Mouse (Mus musculus): ENCODE data around the gene Hnrnpa2b1. TPM values are rescaled to one million over a fixed set of nuclear protein-coding genes. Genes with fewer than 3 reads are reported as not detected.
A peak's percentile ranks its signal among the peaks of the same experiment; 100 is the strongest.
"Not testable (repeated sequence)": the region's sequence is repeated elsewhere in the genome, so short reads cannot be mapped to it uniquely, and the experiment has no call there.

The Hnrnpa2b1 gene
- polyA plus RNA-seq, 1 experiment from 2014 or later, result 966 TPM

- H3K36me3 ChIP-seq, result peaks cover 25% of the 10 kb centered on the region
- no peak overlapping the region for H3K4me3 ChIP-seq (replicated peaks)
- ATAC-seq (ENCODE audit: low read depth) (no peak), DNase-seq (no peak)
- no peaks in the 10 kb centered on the region for H3K9me3 ChIP-seq (replicated peaks)
- H3K27me3 ChIP-seq, result no peaks in the 10 kb centered on the region
- no peak overlapping the region for H3K4me2 ChIP-seq
- 0 out of 2 replicates have a peak overlapping the region, but pooled peaks have one; percentile 0 for H3K27ac ChIP-seq
- H3K9ac ChIP-seq, result no peak overlapping the region
- H3K4me1 ChIP-seq (replicated peaks), result peaks cover 10% of the 10 kb centered on the region
- WGBS (ENCODE audit: insufficient replicate concordance), result 10% methylated on average over 7 of the region's 7 CpGs
Measured at GRCm38 (mm10) chr6:51486076-51486710, 16.5 kb upstream of the Hnrnpa2b1 start.

- Histone ChIP-seq H3K36me3 (peaks cover 30% of the 10 kb centered on the region), H3K27ac (no peak overlapping the region), H3K9me3 (replicated peaks) (no peaks in the 10 kb centered on the region), H3K27me3 (no peaks in the 10 kb centered on the region), H3K4me3 (replicated peaks) (no peak overlapping the region), H3K4me1 (replicated peaks) (peaks cover 10% of the 10 kb centered on the region), H3K9ac (no peak overlapping the region), H3K4me2 (no peak overlapping the region)
- DNase-seq (no peak), ATAC-seq (ENCODE audit: low read depth) (no peak)
- 27% methylated on average over 2 of the region's 2 CpGs for WGBS (ENCODE audit: insufficient replicate concordance)
Measured at GRCm38 (mm10) chr6:51485646-51486045, 16.0 kb upstream of the Hnrnpa2b1 start.

- not testable (repeated sequence) for H3K9me3 ChIP-seq (replicated peaks); H3K4me1 ChIP-seq (replicated peaks); H3K27ac ChIP-seq; H3K4me3 ChIP-seq (replicated peaks); ATAC-seq (ENCODE audit: low read depth); DNase-seq; H3K27me3 ChIP-seq; H3K9ac ChIP-seq; H3K4me2 ChIP-seq
- 83% methylated on average over 8 of the region's 8 CpGs for WGBS (ENCODE audit: insufficient replicate concordance)
- H3K36me3 ChIP-seq, result peaks cover 41% of the 10 kb centered on the region
Measured at GRCm38 (mm10) chr6:51484556-51484955, 14.9 kb upstream of the Hnrnpa2b1 start.

- DNase-seq (no peak), ATAC-seq (ENCODE audit: low read depth) (no peak)
- Histone ChIP-seq H3K27me3 (no peaks in the 10 kb centered on the region), H3K27ac (no peak overlapping the region), H3K9me3 (replicated peaks) (no peaks in the 10 kb centered on the region), H3K4me1 (replicated peaks) (peaks cover 16% of the 10 kb centered on the region), H3K4me2 (no peak overlapping the region), H3K9ac (no peak overlapping the region), H3K4me3 (replicated peaks) (no peak overlapping the region), H3K36me3 (peaks cover 48% of the 10 kb centered on the region)
- 87% methylated on average over 3 of the region's 3 CpGs for WGBS (ENCODE audit: insufficient replicate concordance)
Measured at GRCm38 (mm10) chr6:51483861-51484260, 14.2 kb upstream of the Hnrnpa2b1 start.

GRCm38 (mm10) chr6:51481548-51481947 lies 11.9 kb upstream of the Hnrnpa2b1 start:
- 93% methylated on average over 8 of the region's 8 CpGs for WGBS (ENCODE audit: insufficient replicate concordance)
- peaks cover 33% of the 10 kb centered on the region for H3K4me1 ChIP-seq (replicated peaks)
- H3K36me3 ChIP-seq, result peaks cover 65% of the 10 kb centered on the region
- H3K9ac ChIP-seq, result no peak overlapping the region
- H3K4me2 ChIP-seq, result no peak overlapping the region
- no peak overlapping the region for H3K4me3 ChIP-seq (replicated peaks)
- H3K27me3 ChIP-seq, result no peaks in the 10 kb centered on the region
- ATAC-seq (ENCODE audit: low read depth), result no peak
- DNase-seq, result no peak
- H3K9me3 ChIP-seq (replicated peaks), result no peaks in the 10 kb centered on the region
- no peak overlapping the region for H3K27ac ChIP-seq

GRCm38 (mm10) chr6:51479136-51479731 lies 9.5 kb upstream of the Hnrnpa2b1 start:
- Histone ChIP-seq H3K27me3 (no peaks in the 10 kb centered on the region), H3K9ac (0 out of 2 replicates have a peak overlapping the region, but pooled peaks have one; percentile 9), H3K4me1 (replicated peaks) (peaks cover 38% of the 10 kb centered on the region), H3K36me3 (peaks cover 79% of the 10 kb centered on the region), H3K9me3 (replicated peaks) (no peaks in the 10 kb centered on the region), H3K4me2 (peak overlapping the region; percentile 44; the same call in 1 of the 2 replicates), H3K27ac (peak overlapping the region; percentile 69; the same call in 1 of the 2 replicates), H3K4me3 (replicated peaks) (0 out of 2 replicates have a peak overlapping the region, but pooled peaks have one; percentile 10)
- WGBS (ENCODE audit: insufficient replicate concordance), result 23% methylated on average over 4 of the region's 4 CpGs
- DNase-seq (peak; percentile 36), ATAC-seq (ENCODE audit: low read depth) (peak; percentile 92)

- 55% methylated on average over 4 of the region's 4 CpGs for whole genome bisulfite sequencing (ENCODE audit: insufficient replicate concordance)
- DNase-seq, result no peak
- Histone ChIP-seq H3K4me1 (replicated peaks) (peaks cover 47% of the 10 kb centered on the region), H3K9me3 (replicated peaks) (no peaks in the 10 kb centered on the region), H3K27me3 (no peaks in the 10 kb centered on the region), H3K4me3 (replicated peaks) (peak overlapping the region; percentile 97), H3K4me2 (peak overlapping the region; percentile 72), H3K36me3 (peaks cover 51% of the 10 kb centered on the region), H3K27ac (peak overlapping the region; percentile 13; the same call in 1 of the 2 replicates), H3K9ac (peak overlapping the region; percentile 100)
- ATAC-seq (ENCODE audit: low read depth), result no peak
Measured at GRCm38 (mm10) chr6:51472213-51472612, 2.5 kb upstream of the Hnrnpa2b1 start.

- Histone ChIP-seq H3K36me3 (peaks cover 51% of the 10 kb centered on the region), H3K4me1 (replicated peaks) (peaks cover 48% of the 10 kb centered on the region), H3K27me3 (no peaks in the 10 kb centered on the region), H3K9me3 (replicated peaks) (no peaks in the 10 kb centered on the region), H3K4me3 (replicated peaks) (peak overlapping the region; percentile 97), H3K4me2 (peak overlapping the region; percentile 72), H3K27ac (no peak overlapping the region; the same call in 1 of the 2 replicates), H3K9ac (peak overlapping the region; percentile 100)
- DNase-seq (no peak), ATAC-seq (ENCODE audit: low read depth) (no peak)
- 18% methylated on average over 3 of the region's 3 CpGs for WGBS (ENCODE audit: insufficient replicate concordance)
Measured at GRCm38 (mm10) chr6:51471782-51472181, 2.1 kb upstream of the Hnrnpa2b1 start.

- DNase-seq (no peak), ATAC-seq (ENCODE audit: low read depth) (peak; percentile 16)
- H3K9ac ChIP-seq, result peak overlapping the region; percentile 100
- H3K4me1 ChIP-seq (replicated peaks), result peaks cover 49% of the 10 kb centered on the region
- H3K36me3 ChIP-seq, result peaks cover 53% of the 10 kb centered on the region
- peak overlapping the region; percentile 67 for H3K4me2 ChIP-seq
- WGBS (ENCODE audit: insufficient replicate concordance), result under 1% methylated on average over 10 of the region's 10 CpGs
- H3K27ac ChIP-seq, result peak overlapping the region; percentile 98
- H3K4me3 ChIP-seq (replicated peaks), result peak overlapping the region; percentile 97
- H3K27me3 ChIP-seq, result no peaks in the 10 kb centered on the region
- H3K9me3 ChIP-seq (replicated peaks), result no peaks in the 10 kb centered on the region
Measured at GRCm38 (mm10) chr6:51471179-51471505, 1.4 kb upstream of the Hnrnpa2b1 start.

- Histone ChIP-seq H3K27ac (peak within 1 kb of the TSS; percentile 98), H3K9me3 (replicated peaks) (no peaks in the 10 kb centered on the region), H3K4me3 (replicated peaks) (peak within 1 kb of the TSS; percentile 97), H3K9ac (peak within 1 kb of the TSS; percentile 100), H3K27me3 (no peaks in the 10 kb centered on the region), H3K4me2 (peak within 1 kb of the TSS; percentile 67), H3K36me3 (peaks cover 54% of the 10 kb centered on the region), H3K4me1 (replicated peaks) (peaks cover 50% of the 10 kb centered on the region)
- peak; percentile 81 for ATAC-seq (ENCODE audit: low read depth)
- WGBS (ENCODE audit: insufficient replicate concordance), result under 1% methylated on average over 79 of the region's 99 CpGs
- DNase-seq, result peak; percentile 62
Measured at GRCm38 (mm10) chr6:51470311-51471178, 851 bp upstream of the Hnrnpa2b1 start, which contains the start of gene Cbx3. Cbx3 (plus strand) TSS chr6:51470360.
